Mouse (Mus musculus) cerebellum, adult 2 months (tissue): Measurements from ENCODE around the gene Gucy2e. TPM values are rescaled to one million over a fixed set of nuclear protein-coding genes. Genes with fewer than 3 reads are reported as not detected.

Experiments
- DNase-seq, 2 experiments: peaks; one replicate each; pipeline ENCODE4 v3.0.0; 2021
- H3K27ac ChIP-seq: fragments of 200-500 bp; 2 replicates; pipeline ENCODE4 v1.5.1; 2012; ENCODE audit warnings: low read length, control low read depth, inconsistent platforms; ENCODE audit not compliant: insufficient read depth
- H3K27me3 ChIP-seq: fragments of 200-500 bp; 2 replicates; pipeline ENCODE4 v1.6.1; 2012; ENCODE audit warnings: inconsistent platforms, mild to moderate bottlenecking, low read length, moderate library complexity; ENCODE audit not compliant: control insufficient read depth, insufficient read depth
- H3K4me1 ChIP-seq: fragments of 200-500 bp; 2 replicates; pipeline ENCODE4 v1.6.1; 2011; ENCODE audit warnings: low read length; ENCODE audit not compliant: control insufficient read depth, insufficient read depth
- H3K4me3 ChIP-seq: fragments of 200-500 bp; replicated peaks from 2 replicates; pipeline ENCODE3; 2011; ENCODE audit warnings: mild to moderate bottlenecking, low read depth, low read length, control low read depth; ENCODE audit not compliant: insufficient read depth
- CTCF ChIP-seq: fragments of 200-500 bp; IDR thresholded peaks from 2 replicates; pipeline ENCODE4 v1.5.1; 2011; ENCODE audit warnings: low read depth, mild to moderate bottlenecking, control low read depth, low read length, moderate library complexity, borderline replicate concordance; ENCODE audit not compliant: insufficient read depth
- POLR2A ChIP-seq: fragments of 200-500 bp; IDR thresholded peaks from 2 replicates; pipeline ENCODE4 v1.6.1; 2011; ENCODE audit warnings: low read length, control low read depth, borderline replicate concordance; ENCODE audit not compliant: insufficient read depth
- WGBS: fragments of 180-500 bp; shearing (Covaris S2); methylation state at CpG from one replicate; pipeline ENCODE4 v1.1.7; 2018; 5-methylcytosine and 5-hydroxymethylcytosine counted together
- polyA plus RNA-seq: library from polyadenylated mRNA; depleted of rRNA; stranded (reverse); fragments of >200 nt; gene quantifications from 2 replicates; pipeline ENCODE4 v1.2.3, GENCODE M21; 2012

Gene Gucy2e
- polyA plus RNA-seq, 1 experiment: 1.4 TPM

DNA sequence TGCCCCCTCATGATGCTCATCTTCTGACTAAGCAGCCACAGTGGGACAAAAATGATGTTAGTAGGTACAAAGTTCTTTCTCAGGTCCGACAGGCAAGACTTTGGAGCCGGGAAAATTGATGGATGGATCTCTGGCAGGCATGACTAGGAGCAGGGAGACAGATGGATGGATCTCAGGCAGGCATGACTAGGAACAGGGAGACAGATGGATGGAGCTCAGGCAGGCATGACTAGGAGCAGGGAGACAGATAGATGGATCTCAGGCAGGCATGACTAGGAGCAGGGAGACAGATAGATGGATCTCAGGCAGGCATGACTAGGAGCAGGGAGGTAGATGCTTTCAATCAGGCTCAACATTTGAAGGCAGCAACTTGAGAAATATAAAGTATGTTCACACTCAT lies 25.4 kb downstream of the Gucy2e start:
- peak; percentile 79 to 83 for DNase-seq
- peaks cover 3% of the 10 kb centered on the region; the same call in 1 of the 2 replicates for H3K4me1 ChIP-seq
- no peaks in the 10 kb centered on the region for H3K27me3 ChIP-seq
- 2% methylated on average over 2 of the region's 2 CpGs for WGBS
- H3K4me3 ChIP-seq: peak overlapping the region; percentile 73
- H3K27ac ChIP-seq: peak overlapping the region; percentile 64
- no peak for TF ChIP-seq CTCF
- TF ChIP-seq POLR2A: peak; percentile 66; the same call in 1 of the 2 replicates

DNA sequence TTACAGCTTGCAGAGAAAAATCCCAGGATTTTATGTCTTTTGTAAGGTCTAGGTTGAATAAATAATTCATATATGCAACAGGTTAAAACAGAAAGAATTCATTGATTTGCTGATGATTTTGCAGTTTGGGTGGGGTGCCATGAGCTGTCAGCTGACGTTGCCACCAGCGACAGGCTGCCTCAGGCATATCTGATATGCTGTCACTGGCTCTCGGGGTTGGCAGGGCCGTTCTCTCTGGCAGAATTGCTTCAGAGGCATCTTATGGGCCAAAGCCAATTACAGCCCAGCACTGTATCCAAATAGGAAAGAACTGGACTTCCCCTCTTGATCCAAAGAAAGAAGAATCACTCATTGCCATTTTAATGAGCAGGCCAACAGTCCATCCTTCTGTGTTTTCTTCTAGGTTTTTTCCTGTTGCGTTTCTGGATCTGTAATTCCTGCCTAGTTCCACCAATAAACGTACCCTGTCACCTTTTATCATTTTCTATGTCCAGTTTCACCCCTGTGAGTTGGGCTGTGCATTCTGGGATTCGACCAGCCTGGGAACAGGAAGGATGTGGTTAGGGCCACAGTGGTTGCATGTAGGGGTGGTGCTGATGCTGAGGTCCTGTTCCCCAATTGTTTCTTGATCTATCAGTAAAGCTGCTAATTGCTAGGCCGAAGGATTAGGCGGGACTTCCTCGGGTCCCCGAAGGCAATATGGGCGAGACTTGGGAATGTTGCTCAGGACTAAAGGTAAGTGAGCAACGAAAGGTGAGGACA lies 34.2 kb downstream of the Gucy2e start:
- TF ChIP-seq POLR2A (no peak), CTCF (no peak)
- Histone ChIP-seq H3K4me1 (no peaks in the 10 kb centered on the region), H3K4me3 (no peak overlapping the region), H3K27me3 (no peaks in the 10 kb centered on the region), H3K27ac (no peak overlapping the region)
- no peak for DNase-seq
- 67% methylated on average over 13 of the region's 13 CpGs for WGBS

GRCm38 (mm10) chr11:69200231-69200630 lies 36.6 kb downstream of the Gucy2e start:
- Histone ChIP-seq H3K27ac (no peak overlapping the region), H3K4me3 (no peak overlapping the region), H3K27me3 (no peaks in the 10 kb centered on the region), H3K4me1 (no peaks in the 10 kb centered on the region)
- no peak for TF ChIP-seq POLR2A
- no peak for TF ChIP-seq CTCF
- DNase-seq: no peak
- WGBS: 91% methylated on average over 6 of the region's 6 CpGs

DNA sequence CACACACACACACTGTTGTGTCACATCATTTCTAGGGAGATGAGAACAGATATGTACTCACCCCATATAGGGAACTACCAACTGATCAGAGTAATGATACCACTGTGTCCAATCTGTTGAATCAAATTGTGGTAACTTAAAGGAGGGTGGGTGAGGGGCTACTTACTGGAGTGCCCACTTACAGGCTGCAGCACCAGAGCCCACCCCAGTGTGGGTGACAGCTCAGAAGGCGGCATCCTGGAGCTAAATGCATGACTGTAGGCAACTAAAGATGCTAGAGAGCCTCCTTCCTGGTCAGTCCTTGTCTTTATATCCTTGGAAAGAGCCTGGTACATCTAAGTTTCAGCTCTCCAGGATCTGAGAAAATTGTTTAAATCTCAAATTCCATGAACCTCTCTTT lies 37.6 kb downstream of the Gucy2e start:
- TF ChIP-seq POLR2A: no peak
- no peak for TF ChIP-seq CTCF
- H3K27ac ChIP-seq: no peak overlapping the region
- no peak overlapping the region for H3K4me3 ChIP-seq
- no peak for DNase-seq
- H3K4me1 ChIP-seq: no peaks in the 10 kb centered on the region
- 93% methylated on average over 1 of the region's 1 CpGs for WGBS
- H3K27me3 ChIP-seq: no peaks in the 10 kb centered on the region

DNA sequence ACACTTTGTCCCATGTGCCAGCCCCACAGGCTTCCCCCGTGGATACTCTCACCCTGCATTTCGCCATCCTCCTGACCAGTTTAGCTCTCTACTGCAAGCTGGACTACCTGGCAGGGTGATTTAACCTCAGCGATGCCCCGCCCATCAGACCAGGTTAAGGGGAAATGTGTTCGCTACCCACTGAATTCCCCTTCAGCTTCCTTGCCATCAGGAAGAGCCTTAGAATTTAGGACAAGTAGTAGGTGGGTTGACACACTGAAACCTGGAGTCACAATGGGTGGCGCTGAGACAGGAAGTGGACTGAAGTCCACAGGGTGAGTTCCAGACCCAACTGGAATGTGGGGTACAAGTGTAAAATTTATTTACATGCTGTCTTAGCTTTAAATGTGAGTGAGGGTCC lies 39.1 kb downstream of the Gucy2e start, which contains the start of gene Alox8:
Gene Alox8 (minus strand): TSS at position 101 of the 400 bp plus-strand sequence.
- H3K4me1 ChIP-seq: no peaks in the 10 kb centered on the region
- no peak for DNase-seq
- H3K27me3 ChIP-seq: no peaks in the 10 kb centered on the region
- no peak for TF ChIP-seq POLR2A
- TF ChIP-seq CTCF: no peak
- WGBS: 38% methylated on average over 6 of the region's 6 CpGs
- peak within 1 kb of the TSS; percentile 53 for H3K4me3 ChIP-seq
- no peak within 1 kb of the TSS for H3K27ac ChIP-seq

- no peak for TF ChIP-seq POLR2A
- no peak for TF ChIP-seq CTCF
- Histone ChIP-seq H3K27ac (no peak overlapping the region), H3K27me3 (no peaks in the 10 kb centered on the region), H3K4me3 (peak overlapping the region; percentile 53), H3K4me1 (no peaks in the 10 kb centered on the region)
- WGBS: 1% methylated on average over 14 of the region's 14 CpGs
- peak in 1 of 2 experiments; percentile 24 for DNase-seq
Measured at GRCm38 (mm10) chr11:69197194-69197593, 39.6 kb downstream of the Gucy2e start.

- no peaks in the 10 kb centered on the region for H3K4me1 ChIP-seq
- no peaks in the 10 kb centered on the region for H3K27me3 ChIP-seq
- 4% methylated on average over 5 of the region's 5 CpGs for WGBS
- DNase-seq: peak in 1 of 2 experiments; percentile 68
- H3K4me3 ChIP-seq: peak overlapping the region; percentile 53
- H3K27ac ChIP-seq: no peak overlapping the region
- TF ChIP-seq POLR2A: no peak
- TF ChIP-seq CTCF: peak; percentile 58
Measured at GRCm38 (mm10) chr11:69196766-69197165, 40.1 kb downstream of the Gucy2e start.

DNA sequence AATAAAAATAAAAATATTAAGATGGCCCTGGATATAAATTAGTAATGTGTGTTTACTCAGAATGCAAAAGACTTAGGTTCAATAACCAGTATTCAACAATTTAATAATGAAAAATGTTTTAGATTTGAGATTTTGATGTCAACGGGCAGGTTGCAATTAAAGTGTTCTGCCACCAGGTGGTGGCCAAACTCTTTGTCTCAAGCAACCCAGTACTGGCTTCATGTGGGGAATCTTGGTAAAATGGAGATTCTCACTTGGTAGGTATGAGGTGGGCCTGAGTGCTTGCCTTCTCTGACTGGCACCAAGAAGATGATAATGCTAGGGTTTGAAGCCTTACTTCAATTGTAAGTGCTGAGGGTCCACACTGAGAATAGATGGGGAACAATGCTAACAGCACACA lies 44.0 kb downstream of the Gucy2e start:
- Histone ChIP-seq H3K27ac (no peak overlapping the region), H3K27me3 (no peaks in the 10 kb centered on the region), H3K4me3 (no peak overlapping the region), H3K4me1 (no peaks in the 10 kb centered on the region)
- TF ChIP-seq CTCF: peak; percentile 88
- no peak for TF ChIP-seq POLR2A
- DNase-seq: peak; percentile 44 to 52
- 4% methylated on average over 1 of the region's 1 CpGs for WGBS

- Histone ChIP-seq H3K4me1 (no peaks in the 10 kb centered on the region), H3K27me3 (no peaks in the 10 kb centered on the region), H3K27ac (no peak overlapping the region), H3K4me3 (no peak overlapping the region)
- DNase-seq: no peak
- TF ChIP-seq POLR2A: no peak
- TF ChIP-seq CTCF: no peak
- 83% methylated on average over 6 of the region's 6 CpGs for WGBS
Measured at GRCm38 (mm10) chr11:69185936-69186335, 50.9 kb downstream of the Gucy2e start.
